Mouse (Mus musculus): ENCODE data around the gene Casp3. TPM values are rescaled to one million over a fixed set of nuclear protein-coding genes. Genes with fewer than 3 reads are reported as not detected.

The Casp3 gene
- 20.2 and 23.8 TPM in 2 replicates for polyA plus RNA-seq (2015; fragmentation: Nextera tagmentation; extraction: Ambion mirVana)

DNA sequence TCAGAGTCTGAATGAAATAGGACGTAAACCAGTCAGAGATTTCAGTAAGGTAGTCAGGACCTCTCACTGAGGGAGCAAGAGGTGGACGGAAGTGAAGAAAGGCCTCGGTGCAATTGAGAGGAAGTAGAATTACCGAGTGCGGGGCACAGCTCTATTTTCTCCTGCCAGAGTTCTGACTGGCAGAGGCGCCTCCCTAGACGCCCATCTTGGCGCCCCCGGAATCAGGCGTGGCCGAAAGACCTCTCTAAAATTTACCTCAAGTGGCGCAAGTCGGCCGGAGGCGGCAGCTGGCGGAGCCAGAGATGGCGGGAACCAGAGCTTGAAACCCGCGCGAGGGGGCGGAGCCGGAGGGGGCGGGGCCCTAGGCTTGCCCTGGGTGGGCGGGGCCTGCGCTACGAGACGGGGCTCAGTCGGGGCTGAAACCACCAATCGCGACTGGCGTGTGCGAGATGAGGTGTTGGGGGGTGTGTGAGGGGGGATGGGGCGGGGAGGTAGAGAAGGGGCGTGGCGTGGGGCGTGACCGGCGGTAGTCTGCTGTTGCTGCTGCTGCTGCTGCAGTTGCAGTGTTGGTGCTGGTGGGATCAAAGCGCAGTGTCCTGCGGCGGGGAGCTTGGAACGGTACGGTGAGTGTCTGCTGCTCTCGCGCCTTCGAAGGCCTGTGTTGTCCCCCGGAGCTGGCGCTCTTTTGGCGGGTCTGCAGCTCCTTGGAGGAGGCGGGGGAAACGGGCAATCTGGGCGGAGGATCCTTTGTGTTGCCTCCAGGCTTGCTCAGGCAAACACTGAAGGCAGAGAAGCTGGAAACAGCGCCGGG is at the start of gene Casp3, which contains the start of gene Primpol:
TSS of gene Casp3 (plus strand) at position 413 of the 811 bp plus-strand sequence.
TSS of gene Primpol (minus strand) at position 334 of the 811 bp plus-strand sequence.

Other genes with a start within 250 kb of the Casp3 start
- 10.4 and 11.6 TPM in 2 replicates for gene Acsl1, start 146.3 kb upstream of the Casp3 start, polyA plus RNA-seq (2015; fragmentation: Nextera tagmentation; extraction: Ambion mirVana)
- 5.2 and 8.0 TPM in 2 replicates for gene Cenpu, start 65.3 kb upstream of the Casp3 start, polyA plus RNA-seq (2015; fragmentation: Nextera tagmentation; extraction: Ambion mirVana)
- gene Primpol, start 79 bp upstream of the Casp3 start, polyA plus RNA-seq (2015; fragmentation: Nextera tagmentation; extraction: Ambion mirVana): 3.7 and 5.3 TPM in 2 replicates
- gene Irf2, start 122.4 kb downstream of the Casp3 start, polyA plus RNA-seq (2015; fragmentation: Nextera tagmentation; extraction: Ambion mirVana): 22.5 and 30.4 TPM in 2 replicates